Mouse (Mus musculus) thymus, adult 2 months (tissue): Measurements from ENCODE around the gene Mcm7.

ENCODE experiments used
- CTCF ChIP-seq: fragments of 200-500 bp; IDR thresholded peaks from 2 replicates; pipeline ENCODE4 v1.5.1; 2012; ENCODE audit warnings: mild to moderate bottlenecking, control low read depth, low read length, moderate library complexity, borderline replicate concordance; ENCODE audit not compliant: control insufficient read depth, poor library complexity, insufficient read depth; ENCODE audit errors: extremely low read depth
- POLR2A ChIP-seq: fragments of 200-500 bp; IDR thresholded peaks from 2 replicates; pipeline ENCODE4 v1.6.1; 2012; ENCODE audit warnings: mild to moderate bottlenecking, low read length, control low read depth, moderate library complexity; ENCODE audit not compliant: control insufficient read depth, poor library complexity, insufficient read depth; ENCODE audit errors: extremely low read depth

GRCm38 (mm10) chr5:138117199-138118015, 54.8 kb downstream of the Mcm7 start:
- TF ChIP-seq CTCF (no peak), POLR2A (no peak)
